Mouse (Mus musculus) lung, postnatal 0 days (tissue): ENCODE results near the gene Zfp13.

Experiments used
- CTCF ChIP-seq: IDR thresholded peaks from 2 replicates; pipeline ENCODE4 v1.5.1; 2016; ENCODE audit warnings: antibody characterized with exemption, mild to moderate bottlenecking
- EP300 ChIP-seq: IDR thresholded peaks from 2 replicates; pipeline ENCODE4 v1.6.1; 2016; ENCODE audit warnings: antibody characterized with exemption, mild to moderate bottlenecking, control low read depth

- TF ChIP-seq CTCF (0 out of 2 replicates have a peak, but pooled peaks have one; percentile 19), EP300 (no peak)
Measured at GRCm38 (mm10) chr17:23604394-23604793, 5.1 kb upstream of the Zfp13 start.
